Mouse (Mus musculus) adrenal gland, postnatal 36 days (tissue): ENCODE data around the gene Nsg1. TPM values are rescaled to one million over a fixed set of nuclear protein-coding genes. Genes with fewer than 3 reads are reported as not detected.

Experiments used
- total RNA-seq, 2 experiments: library from RNA; stranded (reverse); gene quantifications; 2 replicates each; pipeline ENCODE4 v1.2.3; 2021

Nsg1 gene
- total RNA-seq, 2 experiments from 2014 or later, result 43.2 to 53.4 TPM

Other genes starting within 250 kb of the Nsg1 start
- 10 to 100 TPM; 34.9 to 37.7 TPM for gene Stx18, start 121.2 kb downstream of the Nsg1 start, total RNA-seq
- gene Zbtb49, start 60.5 kb upstream of the Nsg1 start, total RNA-seq, result 10 to 100 TPM in 1 of 2 experiments, 1 to 10 TPM in 1; 9.6 to 11.3 TPM
- gene Lyar, start 60.6 kb upstream of the Nsg1 start, total RNA-seq, result 10 to 100 TPM; 20.1 to 23.6 TPM
- 10 to 100 TPM; 40.8 to 43.0 TPM for gene Tmem128, start 100.3 kb upstream of the Nsg1 start, total RNA-seq
- gene Otop1, start 116.1 kb upstream of the Nsg1 start, total RNA-seq, result 10 to 100 TPM; 30.6 to 39.5 TPM
- gene Drd5, start 159.5 kb upstream of the Nsg1 start, total RNA-seq, result not detected